25 mouse cellular contexts compared by ENCODE assay signal in the genomic region with DNA sequence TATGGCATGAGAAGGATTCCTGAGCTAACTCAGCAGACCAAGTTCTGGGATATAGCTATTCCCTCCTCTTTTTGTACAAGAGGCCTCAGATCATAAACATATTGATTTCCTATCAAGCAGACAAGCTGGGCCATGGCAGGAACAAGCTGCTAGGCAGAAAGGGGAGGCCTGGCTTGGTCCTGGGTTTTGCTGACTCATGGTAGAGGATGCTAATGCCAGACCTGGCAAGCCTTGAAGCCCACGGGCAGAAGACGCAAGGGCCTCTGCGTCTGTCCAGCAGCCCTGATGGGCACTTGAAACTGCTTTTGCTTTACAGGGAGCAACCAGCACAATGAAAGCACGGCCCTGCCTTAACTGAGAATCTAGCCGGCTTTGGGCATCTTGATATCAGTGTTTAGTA.
DNase-seq lines count a peak whose midpoint lies in the region; ATAC-seq and TF ChIP-seq lines count a peak whose summit lies in the region.
"Had no signal": no experiment of that assay in that cellular context is flagged by ENCODE, and none has a peak within 500 bp of the region (broad histone marks: within the 10 kb centered on the region; RNA-seq: fewer than 3 reads in every experiment).

No protein-coding gene starts in this region.

- TF ChIP-seq CTCF in gastrocnemius, adult 2 months (IDR thresholded peaks at IDR 0.05) = no peak
- TF ChIP-seq CTCF in brain, embryonic 14.5 days (IDR thresholded peaks at IDR 0.05; ENCODE audit: borderline replicate concordance, extremely low read depth, insufficient read depth, insufficient read length) = no peak

- H3K9me3 ChIP-seq in midbrain, embryonic 10.5 days (replicated peaks) = no peaks in the 10 kb centered on the region
- H3K9me3 ChIP-seq in midbrain, embryonic 15.5 days = no peaks in the 10 kb centered on the region
- H3K9me3 ChIP-seq: hindbrain, embryonic 13.5 days; limb, embryonic 10.5 days; limb, embryonic 15.5 days; liver, embryonic 13.5 days had no signal

- peaks cover 20% of the 10 kb centered on the region for H3K4me1 ChIP-seq in midbrain, embryonic 10.5 days
- H3K4me1 ChIP-seq in midbrain, embryonic 15.5 days = peaks cover 5% of the 10 kb centered on the region; the same call in 1 of the 2 replicates
- H3K4me1 ChIP-seq: limb, embryonic 10.5 days; limb, embryonic 15.5 days; liver, embryonic 13.5 days had no signal

- H3K9ac ChIP-seq in midbrain, embryonic 15.5 days = no peak overlapping the region
- H3K9ac ChIP-seq: hindbrain, embryonic 13.5 days; limb, embryonic 15.5 days; liver, embryonic 13.5 days had no signal

- H3K27me3 ChIP-seq in midbrain, embryonic 10.5 days (ENCODE audit: low read depth, poor library complexity, severe bottlenecking) = no peaks in the 10 kb centered on the region
- no peaks in the 10 kb centered on the region for H3K27me3 ChIP-seq in midbrain, embryonic 15.5 days (replicated peaks)
- H3K27me3 ChIP-seq: hindbrain, embryonic 13.5 days; limb, embryonic 15.5 days; liver, embryonic 13.5 days had no signal

- TF ChIP-seq POLR2A in brain, embryonic 14.5 days (IDR thresholded peaks at IDR 0.05; ENCODE audit: borderline replicate concordance, extremely low read depth, insufficient read depth, insufficient read length, poor library complexity, severe bottlenecking) = no peak

- 89% methylated on average over 5 of the region's 5 CpGs for WGBS in midbrain, embryonic 10.5 days
- WGBS in midbrain, embryonic 15.5 days = 75% methylated on average over 5 of the region's 5 CpGs

- peak overlapping the region; percentile 2; the same call in 1 of the 2 replicates for H3K27ac ChIP-seq in gastrocnemius, adult 2 months
- 0 out of 2 replicates have a peak overlapping the region, but pooled peaks have one; percentile 23 for H3K27ac ChIP-seq in midbrain, embryonic 10.5 days (replicated peaks)
- no peak overlapping the region for H3K27ac ChIP-seq in midbrain, embryonic 15.5 days
- H3K27ac ChIP-seq: hindbrain, embryonic 13.5 days; limb, embryonic 10.5 days; limb, embryonic 15.5 days; liver, embryonic 13.5 days had no signal

- no peak for ATAC-seq in midbrain, embryonic 15.5 days (replicated peaks)
- ATAC-seq: forebrain, embryonic 16.5 days; intestine, postnatal 0 days had no signal

- DNase-seq in adrenal gland, postnatal 14 days = peak; percentile 13
- DNase-seq in adrenal gland, adult 8-10 months = no peak
- DNase-seq in gastrocnemius, adult 2 months = peak; percentile 25
- no peak for DNase-seq in gastrocnemius, postnatal 10 days
- no peak for DNase-seq in midbrain, embryonic 10.5 days (ENCODE audit: low spot score)
- DNase-seq in brain, embryonic 14.5 days (ENCODE audit: low read depth) = peak; percentile 29
- DNase-seq in urinary bladder, postnatal 14 days (ENCODE audit: low spot score) = no peak
- DNase-seq: cerebellum, adult 9-10 months; gastrocnemius, postnatal 14 days; heart, adult 18-20 months; heart, postnatal 4 days; kidney, adult 9 months; kidney, postnatal 14 days; liver, embryonic 13.5 days; lung, postnatal 14 days; retina, postnatal 1 day; right cerebral cortex, postnatal 14 days; thymus, postnatal 4 days had no signal

- no peak overlapping the region for H3K4me3 ChIP-seq in gastrocnemius, adult 2 months
- H3K4me3 ChIP-seq in midbrain, embryonic 10.5 days = no peak overlapping the region
- no peak overlapping the region for H3K4me3 ChIP-seq in midbrain, embryonic 15.5 days
- H3K4me3 ChIP-seq: hindbrain, embryonic 13.5 days; limb, embryonic 10.5 days; limb, embryonic 15.5 days; liver, embryonic 13.5 days had no signal

- intact Hi-C loops in gastrocnemius, adult 2 months (cut with DNase I) = no loop called here

- no peak overlapping the region for H3K4me2 ChIP-seq in midbrain, embryonic 15.5 days
- H3K4me2 ChIP-seq: heart, embryonic 11.5 days; hindbrain, embryonic 13.5 days; limb, embryonic 15.5 days; liver, embryonic 13.5 days had no signal

- H3K36me3 ChIP-seq in midbrain, embryonic 10.5 days = no peaks in the 10 kb centered on the region
- H3K36me3 ChIP-seq in midbrain, embryonic 15.5 days (replicated peaks) = no peaks in the 10 kb centered on the region
- H3K36me3 ChIP-seq: hindbrain, embryonic 13.5 days; limb, embryonic 10.5 days; limb, embryonic 15.5 days; liver, embryonic 13.5 days had no signal

Comparison
In these comparisons a context has a peak if more than half of its experiments do, and no peak if none do; other contexts are left out.
1. DNase-seq: peak in adrenal gland, postnatal 14 days (single experiment), gastrocnemius, adult 2 months (single experiment) and brain, embryonic 14.5 days (single experiment); none in adrenal gland, adult 8-10 months (single experiment), gastrocnemius, postnatal 10 days (single experiment), midbrain, embryonic 10.5 days (single experiment) and urinary bladder, postnatal 14 days (single experiment).